Mouse (Mus musculus) T-helper 2 cell (primary cell): ENCODE measurements around the gene Megf6.

Source experiments
- in situ Hi-C: fragments of 300-600 bp; cut with MboI, MseI; formaldehyde crosslinking; loops from one replicate; pipeline ENCODE4 v1.15.1; 2025; ENCODE audit warnings: high pct_unique_total_duplicates

Gene Megf6

GRCm38 (mm10) chr4:154211459-154211858 is 40.9 kb downstream of the Megf6 start:
- in situ Hi-C loops: no loop called here

- in situ Hi-C loops: no loop called here
Observed at GRCm38 (mm10) chr4:154213586-154213985, 43.1 kb downstream of the Megf6 start.

GRCm38 (mm10) chr4:154214075-154214474 is 43.5 kb downstream of the Megf6 start:
- in situ Hi-C loops: no loop called here

GRCm38 (mm10) chr4:154217711-154218350 is 47.3 kb downstream of the Megf6 start:
- in situ Hi-C loops: no loop called here

GRCm38 (mm10) chr4:154222773-154223172 is 52.2 kb downstream of the Megf6 start:
- in situ Hi-C loops: no loop called here

- in situ Hi-C loops: no loop called here
Observed at GRCm38 (mm10) chr4:154224267-154224969, 53.9 kb downstream of the Megf6 start.

GRCm38 (mm10) chr4:154224970-154225309 is 54.4 kb downstream of the Megf6 start:
- in situ Hi-C loops: no loop called here

GRCm38 (mm10) chr4:154226678-154227077 is 56.1 kb downstream of the Megf6 start:
- in situ Hi-C loops: no loop called here

- in situ Hi-C loops: no loop called here
Observed at GRCm38 (mm10) chr4:154228336-154228735, 57.8 kb downstream of the Megf6 start.

- in situ Hi-C loops: no loop called here
Observed at GRCm38 (mm10) chr4:154229569-154229968, 59.0 kb downstream of the Megf6 start.

- in situ Hi-C loops: no loop called here
Observed at GRCm38 (mm10) chr4:154231380-154231779, 60.9 kb downstream of the Megf6 start.

GRCm38 (mm10) chr4:154232295-154232694 is 61.8 kb downstream of the Megf6 start:
- in situ Hi-C loops: no loop called here

- in situ Hi-C loops: no loop called here
Observed at GRCm38 (mm10) chr4:154236001-154236400, 65.5 kb downstream of the Megf6 start.

GRCm38 (mm10) chr4:154236893-154237292 is 66.4 kb downstream of the Megf6 start:
- in situ Hi-C loops: no loop called here

- in situ Hi-C loops: no loop called here
Observed at GRCm38 (mm10) chr4:154237306-154237705, 66.8 kb downstream of the Megf6 start.

GRCm38 (mm10) chr4:154239199-154239598 is 68.7 kb downstream of the Megf6 start:
- in situ Hi-C loops: no loop called here

- in situ Hi-C loops: no loop called here
Observed at GRCm38 (mm10) chr4:154240608-154241007, 70.1 kb downstream of the Megf6 start.

- in situ Hi-C loops: no loop called here
Observed at GRCm38 (mm10) chr4:154245342-154245741, 74.8 kb downstream of the Megf6 start.

- in situ Hi-C loops: no loop called here
Observed at GRCm38 (mm10) chr4:154246115-154247040, 75.8 kb downstream of the Megf6 start.

- in situ Hi-C loops: no loop called here
Observed at GRCm38 (mm10) chr4:154247207-154248091, 76.9 kb downstream of the Megf6 start.

- in situ Hi-C loops: no loop called here
Observed at GRCm38 (mm10) chr4:154248092-154248805, 77.7 kb downstream of the Megf6 start.
